Mouse (Mus musculus) stomach, postnatal 0 days (tissue): ENCODE measurements around the gene Zfp335.

Experiments used
- CTCF ChIP-seq: IDR thresholded peaks from 2 replicates; pipeline ENCODE4 v1.5.1; 2016; ENCODE audit warnings: antibody characterized with exemption, low read depth, mild to moderate bottlenecking, moderate library complexity
- EP300 ChIP-seq: optimal IDR thresholded peaks from 2 replicates; pipeline ENCODE3; 2016; ENCODE audit warnings: antibody characterized with exemption

GRCm38 (mm10) chr2:164918325-164918724 is 6.8 kb upstream of the Zfp335 start:
- TF ChIP-seq CTCF, result peak; percentile 64
- TF ChIP-seq EP300, result no peak
